16 mouse cellular contexts compared by ENCODE assay signal in the genomic region with DNA sequence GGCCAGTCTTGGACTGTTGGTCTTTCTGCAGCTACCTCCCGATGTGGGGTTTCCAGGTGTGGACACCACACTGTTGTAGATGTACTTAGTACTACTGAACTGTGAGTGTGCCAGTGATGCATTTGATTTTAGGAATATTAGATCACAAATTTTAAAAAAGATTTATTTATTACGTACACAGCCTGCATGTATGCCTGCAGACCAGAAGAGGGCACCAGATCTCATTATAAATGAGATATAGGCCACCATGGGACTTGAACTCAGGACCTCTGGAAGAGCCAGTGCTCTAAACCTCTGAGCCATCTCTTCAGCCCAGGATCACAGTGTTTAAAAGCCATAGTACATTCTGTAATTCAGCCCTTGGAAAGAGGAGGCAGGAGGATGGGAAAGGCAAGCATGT. TPM values are rescaled to one million over a fixed set of nuclear protein-coding genes. Genes with fewer than 3 reads are reported as not detected.
DNase-seq lines count a peak whose midpoint lies in the region; ATAC-seq and TF ChIP-seq lines count a peak whose summit lies in the region.
"Had no signal": no experiment of that assay in that cellular context is flagged by ENCODE, and none has a peak within 500 bp of the region (broad histone marks: within the 10 kb centered on the region; RNA-seq: fewer than 3 reads in every experiment).

No protein-coding gene starts in this region.

- H3K4me1 ChIP-seq in forebrain, postnatal 0 days (ENCODE audit: insufficient read depth): peaks cover 17% of the 10 kb centered on the region
- H3K4me1 ChIP-seq in forebrain, embryonic 15.5 days: peaks cover 40% of the 10 kb centered on the region
- peaks cover 49% of the 10 kb centered on the region for H3K4me1 ChIP-seq in midbrain, embryonic 16.5 days (ENCODE audit: control insufficient read depth, insufficient read depth, low read length)
- H3K4me1 ChIP-seq in thymus, adult 2 months (replicated peaks; ENCODE audit: control insufficient read depth, insufficient read depth, low read length): peaks cover 6% of the 10 kb centered on the region

- DNase-seq in forebrain, postnatal 0 days: peak; percentile 16
- no peak for DNase-seq in left cerebral cortex, adult 2 months (ENCODE audit: extremely low spot score in 1 of 2, low spot score in 2 of 2)
- no peak for DNase-seq in left cerebral cortex, postnatal 14 days (ENCODE audit: low spot score in 2 of 2)
- DNase-seq in B cell, adult 2 months: peak; percentile 15 to 26
- DNase-seq in thymus, adult 2 months: no peak
- no peak for DNase-seq in spleen, postnatal 4 days (ENCODE audit: low spot score in 2 of 2)
- DNase-seq: adrenal gland, postnatal 10 days; cerebellum, postnatal 36 days; gastrocnemius, postnatal 10 days; lung, postnatal 4 days had no signal

- no peak overlapping the region; the same call in 1 of the 2 replicates for H3K4me2 ChIP-seq in forebrain, postnatal 0 days (ENCODE audit: low read depth)
- H3K4me2 ChIP-seq in forebrain, embryonic 15.5 days (replicated peaks): no peak overlapping the region
- peak overlapping the region; percentile 85 for H3K4me2 ChIP-seq in midbrain, embryonic 16.5 days (ENCODE audit: low read length)
- H3K4me2 ChIP-seq: heart, embryonic 15.5 days had no signal

- H3K27me3 ChIP-seq in forebrain, postnatal 0 days (ENCODE audit: insufficient read depth, low read length): no peaks in the 10 kb centered on the region
- 0 out of 2 replicates have a peak, but pooled peaks cover 10% of the 10 kb centered on the region for H3K27me3 ChIP-seq in forebrain, embryonic 15.5 days
- H3K27me3 ChIP-seq in midbrain, embryonic 16.5 days (ENCODE audit: control insufficient read depth, insufficient read depth, low read depth, low read length): no peaks in the 10 kb centered on the region
- H3K27me3 ChIP-seq in thymus, adult 2 months (ENCODE audit: control insufficient read depth, insufficient read depth, low read length): no peaks in the 10 kb centered on the region

- WGBS in forebrain, postnatal 0 days: 68% methylated on average over 2 of the region's 2 CpGs
- 72% methylated on average over 2 of the region's 2 CpGs for WGBS in forebrain, embryonic 15.5 days
- 78% methylated on average over 2 of the region's 2 CpGs for WGBS in midbrain, embryonic 16.5 days
- 87% methylated on average over 2 of the region's 2 CpGs for WGBS in thymus, adult 2 months

- TF ChIP-seq CTCF in forebrain, postnatal 0 days (IDR thresholded peaks at IDR 0.05; ENCODE audit: low read depth): peak; percentile 50
- peak; percentile 65 for TF ChIP-seq CTCF in left cerebral cortex, adult 2 months (IDR thresholded peaks at IDR 0.05)
- no peak for TF ChIP-seq CTCF in thymus, adult 2 months (IDR thresholded peaks at IDR 0.05; ENCODE audit: borderline replicate concordance, control insufficient read depth, extremely low read depth, insufficient read depth, low read length, poor library complexity)

- no peak overlapping the region for H3K4me3 ChIP-seq in forebrain, postnatal 0 days (ENCODE audit: low read depth, low read length)
- no peak overlapping the region for H3K4me3 ChIP-seq in forebrain, embryonic 15.5 days
- H3K4me3 ChIP-seq in left cerebral cortex, adult 2 months: no peak overlapping the region
- H3K4me3 ChIP-seq in midbrain, embryonic 16.5 days (ENCODE audit: low read depth, low read length): no peak overlapping the region
- H3K4me3 ChIP-seq in thymus, adult 2 months (ENCODE audit: control insufficient read depth, insufficient read depth, low read length): no peak overlapping the region
- H3K4me3 ChIP-seq: heart, embryonic 15.5 days; intestine, embryonic 15.5 days; myocyte had no signal

- no peak for TF ChIP-seq POLR2A in thymus, adult 2 months (IDR thresholded peaks at IDR 0.05; ENCODE audit: control insufficient read depth, extremely low read depth, insufficient read depth, low read length, poor library complexity)

- intact Hi-C loops in left cerebral cortex, adult 2 months (cut with DNase I): no loop called here
- intact Hi-C loops in left cerebral cortex, postnatal 14 days (cut with DNase I): loop anchor here (5.0 kb wide), 3 partner anchors 35 to 185 kb away; no protein-coding TSS in a partner anchor

- ATAC-seq in forebrain, postnatal 0 days: no peak
- ATAC-seq in forebrain, embryonic 15.5 days (replicated peaks): no peak
- no peak for ATAC-seq in midbrain, embryonic 16.5 days
- ATAC-seq: forebrain, embryonic 14.5 days; intestine, embryonic 15.5 days had no signal

- H3K27ac ChIP-seq in forebrain, postnatal 0 days (ENCODE audit: low read depth, low read length): no peak overlapping the region
- H3K27ac ChIP-seq in forebrain, embryonic 15.5 days (replicated peaks): no peak overlapping the region
- peak overlapping the region; percentile 97; the same call in 1 of the 2 replicates for H3K27ac ChIP-seq in left cerebral cortex, adult 2 months
- peak overlapping the region; percentile 96 for H3K27ac ChIP-seq in midbrain, embryonic 16.5 days (ENCODE audit: low read length)
- H3K27ac ChIP-seq in thymus, adult 2 months (ENCODE audit: control insufficient read depth, insufficient read depth, low read length): no peak overlapping the region
- H3K27ac ChIP-seq: heart, embryonic 15.5 days; intestine, embryonic 15.5 days had no signal

- peaks cover 4% of the 10 kb centered on the region; the same call in 1 of the 2 replicates for H3K36me3 ChIP-seq in forebrain, postnatal 0 days (ENCODE audit: insufficient read depth)
- 0 out of 2 replicates have a peak, but pooled peaks cover 1% of the 10 kb centered on the region for H3K36me3 ChIP-seq in forebrain, embryonic 15.5 days
- peaks cover 4% of the 10 kb centered on the region for H3K36me3 ChIP-seq in midbrain, embryonic 16.5 days (ENCODE audit: control insufficient read depth, insufficient read depth, low read length)
- peaks cover 9% of the 10 kb centered on the region for H3K36me3 ChIP-seq in thymus, adult 2 months (ENCODE audit: control insufficient read depth, insufficient read depth, low read length)

- no peak overlapping the region for H3K9ac ChIP-seq in forebrain, postnatal 0 days
- no peak overlapping the region for H3K9ac ChIP-seq in forebrain, embryonic 15.5 days (replicated peaks)
- peak overlapping the region; percentile 47; the same call in 1 of the 2 replicates for H3K9ac ChIP-seq in midbrain, embryonic 16.5 days (ENCODE audit: low read depth, low read length)
- H3K9ac ChIP-seq: heart, embryonic 15.5 days; intestine, embryonic 15.5 days had no signal

- H3K9me3 ChIP-seq in forebrain, postnatal 0 days (ENCODE audit: low read length): no peaks in the 10 kb centered on the region
- no peaks in the 10 kb centered on the region for H3K9me3 ChIP-seq in forebrain, embryonic 15.5 days
- H3K9me3 ChIP-seq in midbrain, embryonic 16.5 days (replicated peaks; ENCODE audit: control insufficient read depth, low read length, poor library complexity, severe bottlenecking): no peaks in the 10 kb centered on the region
- H3K9me3 ChIP-seq: heart, embryonic 15.5 days; intestine, embryonic 15.5 days had no signal

RNA-seq across cellular contexts. Expression of gene Strn4, which starts 3.2 kb away (rescaled TPM):
- 240 and 243 TPM in 2 replicates for total RNA-seq in forebrain, postnatal 0 days (2014; rRNA removed)
- polyA plus RNA-seq in forebrain, postnatal 0 days (2015; fragmentation: Nextera tagmentation; extraction: Ambion mirVana): 168 and 169 TPM in 2 replicates
- polyA plus RNA-seq in forebrain, embryonic 15.5 days (2015; fragmentation: Nextera tagmentation; extraction: Ambion mirVana): 185 and 193 TPM in 2 replicates
- 100 to 1,000 TPM; 287 to 321 TPM for total RNA-seq in left cerebral cortex, adult 2 months (2021)
- 100 to 1,000 TPM; 333 to 347 TPM for total RNA-seq in left cerebral cortex, postnatal 14 days (2021)
- polyA plus RNA-seq in midbrain, embryonic 16.5 days (2015; fragmentation: Nextera tagmentation; extraction: Ambion mirVana): 185 and 199 TPM in 2 replicates
- 307 and 318 TPM in 2 replicates for polyA plus RNA-seq in thymus, adult 2 months (2012; rRNA removed)

RNA-seq across cellular contexts. Expression of gene Fkrp, which starts 4.0 kb away (rescaled TPM):
- total RNA-seq in forebrain, postnatal 0 days (2014; rRNA removed): 40.0 and 54.6 TPM in 2 replicates
- 31.7 and 37.8 TPM in 2 replicates for polyA plus RNA-seq in forebrain, postnatal 0 days (2015; fragmentation: Nextera tagmentation; extraction: Ambion mirVana)
- 28.2 and 29.0 TPM in 2 replicates for polyA plus RNA-seq in forebrain, embryonic 15.5 days (2015; fragmentation: Nextera tagmentation; extraction: Ambion mirVana)
- total RNA-seq in left cerebral cortex, adult 2 months (2021): 10 to 100 TPM; 51.0 to 52.2 TPM
- 10 to 100 TPM; 50.3 to 57.2 TPM for total RNA-seq in left cerebral cortex, postnatal 14 days (2021)
- 52.1 and 53.8 TPM in 2 replicates for polyA plus RNA-seq in midbrain, embryonic 16.5 days (2015; fragmentation: Nextera tagmentation; extraction: Ambion mirVana)
- 48.7 and 51.5 TPM in 2 replicates for polyA plus RNA-seq in thymus, adult 2 months (2012; rRNA removed)

RNA-seq across cellular contexts. Expression of gene Prkd2, which starts 30.2 kb away (rescaled TPM):
- 2.9 and 3.9 TPM in 2 replicates for total RNA-seq in forebrain, postnatal 0 days (2014; rRNA removed)
- polyA plus RNA-seq in forebrain, postnatal 0 days (2015; fragmentation: Nextera tagmentation; extraction: Ambion mirVana): 2.7 and 4.0 TPM in 2 replicates
- 7.0 and 8.0 TPM in 2 replicates for polyA plus RNA-seq in forebrain, embryonic 15.5 days (2015; fragmentation: Nextera tagmentation; extraction: Ambion mirVana)
- 10 to 100 TPM in 1 of 2 experiments, 1 to 10 TPM in 1; 6.3 to 12.0 TPM for total RNA-seq in left cerebral cortex, adult 2 months (2021)
- total RNA-seq in left cerebral cortex, postnatal 14 days (2021): 1 to 10 TPM; 9.0 to 9.3 TPM
- polyA plus RNA-seq in midbrain, embryonic 16.5 days (2015; fragmentation: Nextera tagmentation; extraction: Ambion mirVana): 6.0 and 6.9 TPM in 2 replicates
- polyA plus RNA-seq in thymus, adult 2 months (2012; rRNA removed): 363 and 406 TPM in 2 replicates

RNA-seq across cellular contexts. Expression of gene Slc1a5, which starts 31.4 kb away (rescaled TPM):
- 6.3 and 9.3 TPM in 2 replicates for total RNA-seq in forebrain, postnatal 0 days (2014; rRNA removed)
- polyA plus RNA-seq in forebrain, postnatal 0 days (2015; fragmentation: Nextera tagmentation; extraction: Ambion mirVana): 7.2 and 7.5 TPM in 2 replicates
- polyA plus RNA-seq in forebrain, embryonic 15.5 days (2015; fragmentation: Nextera tagmentation; extraction: Ambion mirVana): 10.0 and 13.6 TPM in 2 replicates
- 1 to 10 TPM; 3.2 to 6.2 TPM for total RNA-seq in left cerebral cortex, adult 2 months (2021)
- total RNA-seq in left cerebral cortex, postnatal 14 days (2021): 1 to 10 TPM; 3.8 to 5.7 TPM
- polyA plus RNA-seq in midbrain, embryonic 16.5 days (2015; fragmentation: Nextera tagmentation; extraction: Ambion mirVana): 10.1 and 10.7 TPM in 2 replicates
- 254 and 310 TPM in 2 replicates for polyA plus RNA-seq in thymus, adult 2 months (2012; rRNA removed)

Comparison
In these comparisons a context has a peak if more than half of its experiments do, and no peak if none do; other contexts are left out.
1. DNase-seq: peak in forebrain, postnatal 0 days (single experiment) and B cell, adult 2 months (2 of 2); none in left cerebral cortex, adult 2 months (0 of 2), left cerebral cortex, postnatal 14 days (0 of 2), thymus, adult 2 months (single experiment) and spleen, postnatal 4 days (0 of 2).
2. H3K27ac ChIP-seq: peak in left cerebral cortex, adult 2 months (single experiment) and midbrain, embryonic 16.5 days (single experiment); none in forebrain, postnatal 0 days (single experiment), forebrain, embryonic 15.5 days (single experiment) and thymus, adult 2 months (single experiment).
3. RNA of gene Prkd2, which starts 30.2 kb away (polyA plus RNA-seq): 363 to 406 TPM in thymus, adult 2 months; 7.0 to 8.0 TPM in forebrain, embryonic 15.5 days, 6.0 to 6.9 TPM in midbrain, embryonic 16.5 days and 2.7 to 4.0 TPM in forebrain, postnatal 0 days; every median in the first group is over 10 times any median in the second.